Mouse (Mus musculus): ENCODE measurements at regions not wholly inside any gene's neighbourhood (a gene's known extent, or its start where the extent isn't known, plus 50 kb on each side); places are given as distances from the start of the nearest gene placed in this dataset.

GRCm38 (mm10) chr7:72762711-72763110 is 456.3 kb upstream of the Mctp2 start:
- Histone ChIP-seq H3ac (ENCODE audit: control insufficient read depth, insufficient read length) (no peak overlapping the region), H3K36me3 (ENCODE audit: control insufficient read depth, insufficient read depth) (no peaks in the 10 kb centered on the region), H3K79me2 (ENCODE audit: control insufficient read depth, insufficient read depth) (no peaks in the 10 kb centered on the region), H3K4me3 (no peak overlapping the region), H3K4me2 (ENCODE audit: low read depth) (no peak overlapping the region), H3K27me3 (ENCODE audit: control insufficient read depth, insufficient read depth, insufficient read length) (no peaks in the 10 kb centered on the region)
- TF ChIP-seq POLR2AphosphoS2 (IDR thresholded peaks at IDR 0.05; ENCODE audit: insufficient read length, low read depth), result no peak
- no peak for TF ChIP-seq USF1 (IDR thresholded peaks at IDR 0.05; ENCODE audit: low read depth)
- no peak for TF ChIP-seq CEBPB (IDR thresholded peaks at IDR 0.05; ENCODE audit: insufficient read depth, poor library complexity, severe bottlenecking)
- TF ChIP-seq POLR2A (IDR thresholded peaks at IDR 0.05; ENCODE audit: insufficient read length, low read depth), result no peak
- no peak for TF ChIP-seq E2F4 (IDR thresholded peaks at IDR 0.05; ENCODE audit: insufficient read depth)
- TF ChIP-seq SRF (IDR thresholded peaks at IDR 0.05; ENCODE audit: control insufficient read depth, insufficient read length, low read depth), result no peak
- no peak for TF ChIP-seq MYOG (IDR thresholded peaks at IDR 0.05; ENCODE audit: control insufficient read depth in 1 of 3, insufficient read depth in 1 of 3, insufficient read length in 2 of 3, low read depth in 2 of 3)
- no peak for TF ChIP-seq MAX (IDR thresholded peaks at IDR 0.05; ENCODE audit: low read depth)
- TF ChIP-seq TCF3 (IDR thresholded peaks at IDR 0.05; ENCODE audit: insufficient read length, low read depth), result no peak
- TF ChIP-seq MYOD1 (IDR thresholded peaks at IDR 0.05; ENCODE audit: control insufficient read depth in 1 of 3, insufficient read length in 2 of 3, low read depth in 2 of 3), result no peak
- TF ChIP-seq REST (IDR thresholded peaks at IDR 0.05; ENCODE audit: insufficient read depth, insufficient read length), result no peak

GRCm38 (mm10) chr7:72768705-72769104 is 462.3 kb upstream of the Mctp2 start:
- no peak for TF ChIP-seq E2F4 (IDR thresholded peaks at IDR 0.05; ENCODE audit: insufficient read depth)
- no peak for TF ChIP-seq USF1 (IDR thresholded peaks at IDR 0.05; ENCODE audit: low read depth)
- no peak for TF ChIP-seq MYOD1 (IDR thresholded peaks at IDR 0.05; ENCODE audit: control insufficient read depth in 1 of 3, insufficient read length in 2 of 3, low read depth in 2 of 3)
- no peak for TF ChIP-seq POLR2A (IDR thresholded peaks at IDR 0.05; ENCODE audit: insufficient read length, low read depth)
- no peak for TF ChIP-seq SRF (IDR thresholded peaks at IDR 0.05; ENCODE audit: control insufficient read depth, insufficient read length, low read depth)
- TF ChIP-seq MYOG (IDR thresholded peaks at IDR 0.05; ENCODE audit: control insufficient read depth in 1 of 3, insufficient read depth in 1 of 3, insufficient read length in 2 of 3, low read depth in 2 of 3), result no peak
- no peak for TF ChIP-seq MAX (IDR thresholded peaks at IDR 0.05; ENCODE audit: low read depth)
- TF ChIP-seq CEBPB (IDR thresholded peaks at IDR 0.05; ENCODE audit: insufficient read depth, poor library complexity, severe bottlenecking), result no peak
- no peak for TF ChIP-seq TCF3 (IDR thresholded peaks at IDR 0.05; ENCODE audit: insufficient read length, low read depth)
- TF ChIP-seq TCF12 (IDR thresholded peaks at IDR 0.05; ENCODE audit: insufficient read depth, poor library complexity, severe bottlenecking), result no peak
- TF ChIP-seq REST (IDR thresholded peaks at IDR 0.05; ENCODE audit: insufficient read depth, insufficient read length), result no peak
- TF ChIP-seq POLR2AphosphoS2 (IDR thresholded peaks at IDR 0.05; ENCODE audit: insufficient read length, low read depth), result no peak
- no peaks in the 10 kb centered on the region for H3K79me2 ChIP-seq (ENCODE audit: control insufficient read depth, insufficient read depth)
- H3K27me3 ChIP-seq (ENCODE audit: control insufficient read depth, insufficient read depth, insufficient read length), result no peaks in the 10 kb centered on the region
- H3K4me2 ChIP-seq (ENCODE audit: low read depth), result no peak overlapping the region
- H3K36me3 ChIP-seq (ENCODE audit: control insufficient read depth, insufficient read depth), result no peaks in the 10 kb centered on the region
- H3ac ChIP-seq (ENCODE audit: control insufficient read depth, insufficient read length), result no peak overlapping the region
- H3K4me3 ChIP-seq, result no peak overlapping the region

GRCm38 (mm10) chr7:72774031-72774770 is 467.8 kb upstream of the Mctp2 start:
- no peaks in the 10 kb centered on the region for H3K27me3 ChIP-seq (ENCODE audit: control insufficient read depth, insufficient read depth, insufficient read length)
- no peak overlapping the region for H3K4me3 ChIP-seq
- H3ac ChIP-seq (ENCODE audit: control insufficient read depth, insufficient read length), result no peak overlapping the region
- H3K79me2 ChIP-seq (ENCODE audit: control insufficient read depth, insufficient read depth), result no peaks in the 10 kb centered on the region
- TF ChIP-seq POLR2AphosphoS2 (IDR thresholded peaks at IDR 0.05; ENCODE audit: insufficient read length, low read depth), result no peak
- no peak for TF ChIP-seq TCF12 (IDR thresholded peaks at IDR 0.05; ENCODE audit: insufficient read depth, poor library complexity, severe bottlenecking)
- no peak for TF ChIP-seq MYOD1 (IDR thresholded peaks at IDR 0.05; ENCODE audit: control insufficient read depth in 1 of 3, insufficient read length in 2 of 3, low read depth in 2 of 3)
- no peak for TF ChIP-seq REST (IDR thresholded peaks at IDR 0.05; ENCODE audit: insufficient read depth, insufficient read length)
- TF ChIP-seq MYOG (IDR thresholded peaks at IDR 0.05; ENCODE audit: control insufficient read depth in 1 of 3, insufficient read depth in 1 of 3, insufficient read length in 2 of 3, low read depth in 2 of 3), result no peak
- no peak for TF ChIP-seq CEBPB (IDR thresholded peaks at IDR 0.05; ENCODE audit: insufficient read depth, poor library complexity, severe bottlenecking)
- no peak for TF ChIP-seq E2F4 (IDR thresholded peaks at IDR 0.05; ENCODE audit: insufficient read depth)
- TF ChIP-seq TCF3 (IDR thresholded peaks at IDR 0.05; ENCODE audit: insufficient read length, low read depth), result no peak
- no peak for TF ChIP-seq MAX (IDR thresholded peaks at IDR 0.05; ENCODE audit: low read depth)
- no peak for TF ChIP-seq POLR2A (IDR thresholded peaks at IDR 0.05; ENCODE audit: insufficient read length, low read depth)
- no peak for TF ChIP-seq USF1 (IDR thresholded peaks at IDR 0.05; ENCODE audit: low read depth)
- no peak for TF ChIP-seq SRF (IDR thresholded peaks at IDR 0.05; ENCODE audit: control insufficient read depth, insufficient read length, low read depth)
- no peak overlapping the region for H3K4me2 ChIP-seq (ENCODE audit: low read depth)
- H3K36me3 ChIP-seq (ENCODE audit: control insufficient read depth, insufficient read depth), result no peaks in the 10 kb centered on the region

GRCm38 (mm10) chr7:72774771-72775119 is 468.3 kb upstream of the Mctp2 start:
- H3K36me3 ChIP-seq (ENCODE audit: control insufficient read depth, insufficient read depth), result no peaks in the 10 kb centered on the region
- no peaks in the 10 kb centered on the region for H3K27me3 ChIP-seq (ENCODE audit: control insufficient read depth, insufficient read depth, insufficient read length)
- no peak overlapping the region for H3K4me2 ChIP-seq (ENCODE audit: low read depth)
- no peak for TF ChIP-seq MYOD1 (IDR thresholded peaks at IDR 0.05; ENCODE audit: control insufficient read depth in 1 of 3, insufficient read length in 2 of 3, low read depth in 2 of 3)
- TF ChIP-seq REST (IDR thresholded peaks at IDR 0.05; ENCODE audit: insufficient read depth, insufficient read length), result no peak
- TF ChIP-seq USF1 (IDR thresholded peaks at IDR 0.05; ENCODE audit: low read depth), result no peak
- no peak for TF ChIP-seq TCF12 (IDR thresholded peaks at IDR 0.05; ENCODE audit: insufficient read depth, poor library complexity, severe bottlenecking)
- no peak for TF ChIP-seq MAX (IDR thresholded peaks at IDR 0.05; ENCODE audit: low read depth)
- no peak for TF ChIP-seq E2F4 (IDR thresholded peaks at IDR 0.05; ENCODE audit: insufficient read depth)
- H3ac ChIP-seq (ENCODE audit: control insufficient read depth, insufficient read length), result no peak overlapping the region
- H3K79me2 ChIP-seq (ENCODE audit: control insufficient read depth, insufficient read depth), result no peaks in the 10 kb centered on the region
- H3K4me3 ChIP-seq, result no peak overlapping the region
